Mouse (Mus musculus) brain, adult 2 months (tissue): Measurements from ENCODE around the gene Ncoa1.

Experiments
- DNase-seq: peaks from one replicate; pipeline ENCODE4 v3.0.0; 2011; ENCODE audit warnings: low read depth, low spot score

The Ncoa1 gene

DNA sequence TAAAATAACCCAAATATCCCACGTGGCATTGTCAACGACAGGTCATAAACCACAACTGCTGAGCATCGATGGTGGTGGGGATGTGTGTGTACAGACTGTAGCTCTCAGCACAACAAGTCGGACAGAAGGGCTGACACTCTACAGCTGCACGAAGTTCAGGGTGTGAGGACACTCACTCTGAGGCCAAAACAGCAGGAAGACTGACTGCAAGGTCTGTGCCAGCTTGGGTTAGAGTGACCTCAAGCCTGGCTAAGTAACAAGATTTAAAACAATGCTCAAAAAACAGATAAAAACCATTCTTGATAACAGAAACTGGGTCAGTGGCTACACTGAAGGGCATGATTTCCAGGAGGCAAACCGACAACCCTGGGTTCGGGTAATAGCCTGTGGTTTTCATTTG lies 246.8 kb downstream of the Ncoa1 start:
- DNase-seq: no peak

DNA sequence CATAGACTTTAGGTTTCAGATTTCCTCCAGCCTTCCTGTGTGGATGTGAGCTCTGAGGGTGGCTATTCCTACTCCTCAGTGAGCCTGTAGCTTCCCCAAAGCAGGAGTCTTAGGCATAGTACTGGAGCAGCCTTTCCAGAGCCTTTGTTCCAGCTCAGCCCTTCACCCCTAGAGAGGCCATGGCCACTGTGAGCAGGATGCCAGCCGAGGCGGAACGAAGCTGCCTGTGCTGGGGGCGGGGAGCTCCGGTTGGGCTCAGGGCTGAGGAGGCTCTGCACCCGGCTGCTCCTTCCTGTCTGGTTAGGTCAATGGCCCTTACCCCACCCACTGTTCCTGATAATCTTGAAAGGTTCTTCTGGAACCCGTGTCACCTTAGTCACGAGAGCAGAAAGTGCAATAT lies 264.1 kb downstream of the Ncoa1 start:
- DNase-seq: no peak

DNA sequence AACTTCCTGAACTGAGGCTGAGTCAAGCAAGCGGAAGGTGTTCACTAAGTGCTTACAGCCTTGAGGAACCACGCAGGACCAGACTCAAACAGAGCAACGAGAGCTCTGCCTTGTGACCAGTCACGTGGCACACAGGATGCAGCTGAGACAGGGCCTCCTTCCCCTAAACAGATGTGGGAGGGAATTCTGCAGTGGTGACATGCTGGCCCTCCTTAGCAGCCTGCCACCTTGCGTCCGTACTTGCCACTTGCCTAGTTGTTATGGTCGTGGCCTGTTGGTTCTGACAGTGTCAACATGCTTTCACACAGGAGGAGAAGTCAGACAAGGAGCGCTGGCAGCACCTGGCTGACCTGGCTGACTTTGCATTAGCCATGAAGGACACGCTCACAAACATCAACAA lies 265.8 kb downstream of the Ncoa1 start:
- DNase-seq: peak; percentile 60

DNA sequence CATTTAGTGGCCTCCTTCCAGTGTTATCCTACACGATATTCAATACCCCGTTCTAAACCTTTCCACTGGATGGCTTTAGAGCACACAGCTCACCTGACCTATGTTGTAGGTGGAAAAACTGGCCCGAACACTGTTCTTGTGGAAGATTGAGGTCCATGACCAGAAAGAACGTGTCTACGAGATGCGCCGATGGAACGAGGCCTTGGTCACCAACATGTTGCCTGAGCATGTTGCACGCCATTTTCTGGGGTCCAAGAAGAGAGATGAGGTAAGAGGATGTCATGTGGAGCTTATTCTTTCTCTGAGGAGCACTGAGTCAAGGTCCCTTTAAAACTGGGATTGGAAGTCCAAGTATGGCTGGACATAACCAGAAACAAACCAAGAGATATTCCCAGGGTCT lies 267.8 kb downstream of the Ncoa1 start:
- DNase-seq: no peak

DNA sequence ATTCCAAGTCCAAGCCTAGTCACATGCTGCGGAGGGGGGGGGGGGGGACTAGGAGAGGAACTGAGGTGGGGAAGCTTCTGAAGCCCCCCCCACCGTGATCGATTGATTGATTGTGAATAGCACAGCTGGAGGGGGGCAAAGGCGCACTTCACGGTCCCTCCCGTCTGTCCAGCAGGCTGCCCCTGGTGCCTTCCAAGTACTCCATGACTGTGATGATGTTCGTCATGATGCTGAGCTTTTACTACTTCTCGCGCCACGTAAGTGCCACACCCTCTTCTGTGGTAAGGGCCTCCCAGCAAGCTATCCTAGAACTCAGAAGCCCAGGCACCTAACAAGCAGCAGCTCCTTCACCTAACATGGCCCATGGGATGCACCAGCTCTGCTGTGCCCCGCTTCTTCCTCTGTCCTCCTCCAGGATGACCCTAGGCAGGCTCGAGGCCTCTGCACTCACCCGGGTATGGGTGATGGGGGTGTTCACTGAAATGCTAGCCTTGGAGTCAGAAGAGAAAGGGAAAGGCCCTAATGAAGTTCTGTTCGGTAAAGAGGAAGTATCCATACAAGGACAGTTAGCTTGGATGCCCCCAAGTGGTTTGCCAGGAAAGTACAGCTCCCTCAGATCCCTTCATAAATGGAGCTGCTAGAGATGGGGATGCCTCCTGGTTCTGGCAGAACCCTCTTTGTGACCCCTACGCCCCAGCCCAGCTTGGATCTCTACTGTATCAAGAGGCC lies 268.4 kb downstream of the Ncoa1 start:
- DNase-seq: peak; percentile 82

DNA sequence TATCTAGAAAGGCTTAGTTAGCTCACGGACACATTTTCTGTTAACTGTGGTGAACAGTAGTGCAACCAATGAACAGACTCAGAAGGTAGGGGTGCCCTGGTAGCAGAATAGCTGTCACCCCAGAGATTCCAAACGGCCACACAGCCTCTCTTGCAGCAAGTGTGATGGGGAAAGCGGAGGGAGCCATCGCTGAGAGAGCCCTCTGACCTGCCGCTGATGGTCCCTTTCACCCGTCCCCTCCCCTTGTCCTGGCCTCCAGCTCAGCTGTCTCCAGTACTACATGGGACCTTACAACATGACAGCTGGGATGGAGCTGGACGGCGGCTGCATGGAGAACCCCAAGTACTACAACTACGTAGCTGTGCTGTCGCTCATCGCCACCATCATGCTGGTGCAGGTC lies 270.9 kb downstream of the Ncoa1 start:
- no peak for DNase-seq

DNA sequence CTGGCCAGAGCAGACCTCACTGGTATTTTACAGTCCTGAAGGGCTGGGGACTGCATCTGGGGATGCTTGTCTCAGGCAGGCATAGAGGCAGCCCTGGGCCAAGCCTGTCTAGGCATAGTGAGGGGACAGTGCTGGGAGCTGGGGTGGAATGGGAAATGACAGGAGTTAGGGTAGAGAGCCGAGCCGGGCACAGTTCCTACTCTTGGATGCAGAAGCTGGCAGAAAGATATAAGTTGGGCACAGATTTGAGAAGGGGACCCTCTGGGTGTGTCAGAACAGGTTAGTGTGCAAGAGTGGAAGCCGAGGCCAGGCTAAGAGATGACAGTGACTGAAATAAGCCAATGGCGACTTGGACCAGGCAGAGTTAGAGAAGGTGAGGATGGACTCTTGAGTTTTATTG lies 274.8 kb downstream of the Ncoa1 start:
- DNase-seq: no peak

DNA sequence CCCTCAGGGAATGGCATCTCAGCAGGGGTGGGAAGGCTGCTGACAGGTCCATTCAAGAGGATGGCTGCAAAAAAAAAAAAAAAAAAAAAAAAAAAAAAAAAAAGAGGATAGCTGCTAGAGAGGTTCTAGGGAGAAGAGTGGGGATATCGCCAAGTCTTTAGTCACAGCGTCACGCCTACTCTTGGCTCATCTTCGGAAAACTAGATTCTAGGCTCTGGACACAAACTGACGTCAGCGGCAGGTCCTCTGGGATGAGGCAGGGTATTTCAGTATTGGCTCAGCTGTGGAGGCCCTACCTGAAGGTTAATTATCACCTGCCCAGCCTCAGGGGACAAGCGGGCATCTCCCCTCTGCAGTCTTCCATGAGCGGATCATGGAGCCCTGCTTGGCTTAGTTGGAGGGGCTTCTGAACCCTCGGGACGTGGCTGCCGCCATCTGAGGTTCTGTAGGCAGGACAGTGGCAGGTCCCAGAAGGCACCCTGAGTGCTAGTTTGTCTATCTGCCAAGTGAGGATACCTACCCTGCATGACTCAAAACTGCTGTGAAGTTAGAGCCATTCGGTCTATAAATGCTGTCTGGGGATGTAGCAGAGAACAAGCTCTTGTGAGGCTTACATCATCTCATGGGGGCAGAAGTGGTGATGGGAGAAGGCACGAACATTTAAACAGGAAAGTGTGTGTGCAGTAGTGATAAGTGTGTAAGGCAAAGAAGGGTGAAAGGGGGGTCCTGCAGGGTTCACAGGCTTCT lies 275.4 kb downstream of the Ncoa1 start:
- DNase-seq: peak; percentile 89

DNA sequence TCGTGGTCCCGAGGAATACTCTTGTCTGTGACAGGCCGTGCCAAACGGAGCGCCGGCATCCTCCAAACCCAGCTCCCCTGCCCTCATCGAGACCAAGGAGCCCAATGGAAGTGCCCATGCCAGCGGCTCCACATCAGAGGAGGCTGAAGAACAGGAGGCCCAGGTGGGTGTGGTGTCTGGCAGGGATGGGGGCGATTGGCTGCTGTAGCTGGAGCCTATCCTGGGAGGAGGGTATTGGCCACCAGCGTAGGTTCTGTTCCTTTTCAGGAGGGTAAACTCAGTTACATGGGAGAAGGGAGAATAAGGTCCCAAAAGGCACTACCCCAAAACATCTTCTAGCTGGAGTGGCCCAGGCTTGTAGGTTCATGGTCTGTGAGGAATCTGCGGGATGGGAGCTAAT lies 277.7 kb downstream of the Ncoa1 start:
- DNase-seq: no peak

DNA sequence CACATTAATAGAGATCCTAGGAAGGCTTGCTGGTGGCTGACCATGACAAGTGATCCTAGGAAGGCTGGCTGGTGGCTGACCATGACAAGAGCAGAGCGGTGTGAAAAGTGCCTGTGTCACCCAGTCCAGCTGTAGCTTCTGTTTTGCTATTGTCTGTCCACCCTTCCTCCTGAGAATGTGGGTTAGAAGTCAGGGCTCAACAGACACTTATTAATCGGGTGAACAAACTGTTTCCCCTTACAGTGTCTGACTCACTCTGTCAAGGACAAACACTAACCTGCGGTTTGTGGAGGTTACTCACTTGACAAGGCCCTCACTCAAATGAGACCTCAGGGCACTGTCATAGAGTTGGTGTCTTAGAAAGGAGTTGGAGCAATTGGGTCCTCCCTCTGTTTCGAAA lies 278.3 kb downstream of the Ncoa1 start:
- no peak for DNase-seq
